In the genomic region with DNA sequence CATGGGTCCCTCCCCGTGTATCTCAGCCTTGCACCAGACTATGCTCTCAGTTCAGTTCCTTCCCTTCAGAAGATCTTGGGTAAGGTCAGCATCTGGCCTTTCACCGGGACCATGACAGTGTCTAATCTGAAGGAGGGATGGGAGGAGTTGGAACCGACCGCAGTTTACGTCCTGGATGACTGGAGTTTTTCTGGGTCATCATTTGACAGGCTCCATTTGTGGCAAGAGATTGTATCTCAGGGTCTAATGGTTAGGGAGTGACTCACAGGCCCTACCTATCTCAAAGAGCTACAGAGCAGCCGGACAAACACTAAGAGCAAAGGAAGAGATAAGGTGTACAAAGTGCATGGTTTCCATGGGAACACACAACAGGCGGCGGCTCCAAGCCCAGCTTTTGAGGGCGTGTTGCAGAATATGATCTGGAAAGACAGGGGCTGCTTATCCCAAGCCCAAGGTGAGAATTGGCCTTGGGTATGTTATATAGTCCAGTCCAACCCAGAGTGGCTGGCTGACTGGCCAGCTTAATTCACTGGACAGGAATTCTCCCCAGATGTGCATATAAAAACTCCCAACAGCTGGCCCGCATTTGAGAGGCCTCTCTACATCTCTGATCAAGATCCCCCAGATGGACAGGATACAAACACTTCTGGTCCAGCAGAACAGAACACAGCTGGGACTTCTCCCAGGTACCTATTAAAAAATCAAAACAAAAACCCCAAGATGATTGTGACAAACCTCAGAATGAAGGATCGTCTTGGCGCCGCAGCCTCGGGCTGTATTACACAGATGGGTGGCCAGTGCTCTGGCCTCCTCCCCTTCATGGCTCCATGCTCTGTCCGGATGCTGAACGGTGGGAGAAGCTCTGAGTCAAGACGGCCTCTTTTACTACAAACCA, we compare ENCODE assay signal across 9 mouse cellular contexts. TPM values are rescaled to one million over a fixed set of nuclear protein-coding genes. Genes with fewer than 3 reads are reported as not detected.
DNase-seq lines count a peak whose midpoint lies in the region; ATAC-seq and TF ChIP-seq lines count a peak whose summit lies in the region.
"Had no signal": no experiment of that assay in that cellular context is flagged by ENCODE, and none has a peak within 500 bp of the region (broad histone marks: within the 10 kb centered on the region; RNA-seq: fewer than 3 reads in every experiment).

No protein-coding gene starts in this region.

- peak; percentile 44 for DNase-seq in gastrocnemius, postnatal 14 days
- DNase-seq in gastrocnemius, postnatal 25 days = no peak
- DNase-seq in MEL (ENCODE audit: low read depth, low spot score) = peak; percentile 86
- peak; percentile 51 for DNase-seq in heart, postnatal 0 days (ENCODE audit: low spot score)
- no peak for DNase-seq in right cerebral cortex, postnatal 4 days
- DNase-seq in adrenal gland, postnatal 36 days = no peak

- TF ChIP-seq EP300 in MEL (IDR thresholded peaks at IDR 0.05; ENCODE audit: low read depth in 1 of 2, low read length in 2 of 2) = peak; percentile 78 to 81
- no peak for TF ChIP-seq EP300 in heart, postnatal 0 days (IDR thresholded peaks at IDR 0.05; ENCODE audit: low read depth)

- H3K27ac ChIP-seq in MEL (ENCODE audit: control insufficient read depth, low read depth, low read length) = peak overlapping the region; percentile 78
- H3K27ac ChIP-seq in heart, postnatal 0 days (ENCODE audit: low read depth) = no peak overlapping the region
- H3K27ac ChIP-seq in lung, embryonic 15.5 days = peak overlapping the region; percentile 45; the same call in 1 of the 2 replicates

- no peaks in the 10 kb centered on the region for H3K27me3 ChIP-seq in MEL (ENCODE audit: control insufficient read depth in 1 of 2, insufficient read depth in 2 of 2, low read length in 2 of 2)
- H3K27me3 ChIP-seq in heart, postnatal 0 days (ENCODE audit: control insufficient read depth, insufficient read depth, low read length) = no peaks in the 10 kb centered on the region
- no peaks in the 10 kb centered on the region for H3K27me3 ChIP-seq in lung, embryonic 15.5 days

- TF ChIP-seq CTCF in MEL (IDR thresholded peaks at IDR 0.05 in 2 of 3, conservative IDR thresholded peaks at IDR 0.05 in 1 of 3; ENCODE audit: control insufficient read depth in 1 of 3, insufficient read depth in 1 of 3, low read depth in 2 of 3, low read length in 3 of 3, poor library complexity in 1 of 3, severe bottlenecking in 1 of 3) = no peak
- TF ChIP-seq CTCF in heart, postnatal 0 days (IDR thresholded peaks at IDR 0.05; ENCODE audit: low read depth) = no peak

- intact Hi-C loops in gastrocnemius, postnatal 14 days (cut with DNase I; ENCODE audit: low total_unique reads) = loop anchor here (10.0 kb wide), 1 partner anchor 95 kb away; no protein-coding TSS in a partner anchor

- no peaks in the 10 kb centered on the region for H3K79me2 ChIP-seq in MEL (ENCODE audit: control insufficient read depth, insufficient read depth, low read length, poor library complexity)

- 45% methylated on average over 17 of the region's 17 CpGs for WGBS in heart, postnatal 0 days
- WGBS in lung, embryonic 15.5 days = 26% methylated on average over 17 of the region's 17 CpGs

- TF ChIP-seq POLR2A in MEL (IDR thresholded peaks at IDR 0.05; ENCODE audit: control insufficient read depth in 1 of 2, insufficient read depth in 1 of 2, low read depth in 1 of 2, low read length in 2 of 2, poor library complexity in 1 of 2) = no peak

- no peak overlapping the region for H3K9ac ChIP-seq in MEL (ENCODE audit: control insufficient read depth, low read depth, low read length, poor library complexity, severe bottlenecking)
- H3K9ac ChIP-seq in heart, postnatal 0 days (replicated peaks; ENCODE audit: low read depth, low read length) = no peak overlapping the region
- no peak overlapping the region for H3K9ac ChIP-seq in lung, embryonic 15.5 days

- peaks cover 0 to 20% of the 10 kb centered on the region in 2 experiments; a peak in 2 of 4 replicates for H3K4me1 ChIP-seq in MEL (ENCODE audit: control insufficient read depth in 1 of 2, insufficient read depth in 2 of 2, low read length in 2 of 2)
- no peaks in the 10 kb centered on the region; the same call in 1 of the 2 replicates for H3K4me1 ChIP-seq in heart, postnatal 0 days (ENCODE audit: control insufficient read depth, insufficient read depth)
- H3K4me1 ChIP-seq in lung, embryonic 15.5 days = peaks cover 35% of the 10 kb centered on the region

- no peak overlapping the region for H3K4me2 ChIP-seq in heart, postnatal 0 days (ENCODE audit: low read depth, low read length)
- H3K4me2 ChIP-seq in lung, embryonic 15.5 days = no peak overlapping the region

- H3K4me3 ChIP-seq in MEL (ENCODE audit: control insufficient read depth in 1 of 2, insufficient read depth in 1 of 2, low read depth in 2 of 2, low read length in 2 of 2) = no peak overlapping the region
- no peak overlapping the region for H3K4me3 ChIP-seq in heart, postnatal 0 days (ENCODE audit: low read depth, low read length)
- no peak overlapping the region for H3K4me3 ChIP-seq in lung, embryonic 15.5 days
- H3K4me3 ChIP-seq: erythroblast, embryonic 14.5 days had no signal

- no peaks in the 10 kb centered on the region for H3K9me3 ChIP-seq in MEL (replicated peaks; ENCODE audit: insufficient read depth, low read length)
- H3K9me3 ChIP-seq in heart, postnatal 0 days (replicated peaks; ENCODE audit: control insufficient read depth, low read length) = no peaks in the 10 kb centered on the region; the same call in 1 of the 2 replicates
- H3K9me3 ChIP-seq in lung, embryonic 15.5 days = no peaks in the 10 kb centered on the region

- TF ChIP-seq RAD21 in MEL (IDR thresholded peaks at IDR 0.05; ENCODE audit: low read depth, low read length) = no peak

- peaks cover 0 to 12% of the 10 kb centered on the region in 2 experiments; a peak in 2 of 4 replicates for H3K36me3 ChIP-seq in MEL (ENCODE audit: control insufficient read depth in 1 of 2, insufficient read depth in 2 of 2, low read length in 2 of 2)
- no peaks in the 10 kb centered on the region for H3K36me3 ChIP-seq in heart, postnatal 0 days (replicated peaks; ENCODE audit: control insufficient read depth, insufficient read depth, low read length)
- no peaks in the 10 kb centered on the region for H3K36me3 ChIP-seq in lung, embryonic 15.5 days

- peak; percentile 25; the same call in 1 of the 2 replicates for ATAC-seq in heart, postnatal 0 days (ENCODE audit: insufficient read depth, low read depth)
- ATAC-seq in lung, embryonic 15.5 days (ENCODE audit: borderline replicate concordance, extremely low read depth, low FRiP score, low TSS enrichment) = peak; percentile 16; the same call in 1 of the 2 replicates
- no peak for ATAC-seq in activated CD4-positive, CD25-positive, alpha-beta regulatory T cell, adult 4 months

TF ChIP-seq in MEL, 35 proteins besides CTCF, POLR2A, EP300 and RAD21 (continues in another document):
- no peak for TF ChIP-seq POLR2AphosphoS5 (IDR thresholded peaks at IDR 0.05; ENCODE audit: borderline replicate concordance, low read depth, low read length)
- no peak for TF ChIP-seq SMC3 (IDR thresholded peaks at IDR 0.05; ENCODE audit: low read depth, low read length)
- no peak for TF ChIP-seq E2F4 (IDR thresholded peaks at IDR 0.05; ENCODE audit: borderline replicate concordance, low read depth, low read length)
- TF ChIP-seq CHD2 (IDR thresholded peaks at IDR 0.05; ENCODE audit: low read length) = no peak
- no peak for TF ChIP-seq NRF1 (IDR thresholded peaks at IDR 0.05; ENCODE audit: insufficient read depth, low read depth, low read length, poor library complexity, severe bottlenecking)
- peak; percentile 61 for TF ChIP-seq ETS1 (IDR thresholded peaks at IDR 0.05; ENCODE audit: low read depth, low read length)
- no peak for TF ChIP-seq POLR2AphosphoS2 (IDR thresholded peaks at IDR 0.05; ENCODE audit: low read length)
- no peak for TF ChIP-seq MAZ (IDR thresholded peaks at IDR 0.05; ENCODE audit: low read depth, low read length)
- no peak for TF ChIP-seq GABPA (IDR thresholded peaks at IDR 0.05; ENCODE audit: low read depth, low read length)
- TF ChIP-seq USF2 (IDR thresholded peaks at IDR 0.05; ENCODE audit: borderline replicate concordance in 1 of 2, insufficient read depth in 1 of 2, low read depth in 1 of 2, low read length in 2 of 2) = no peak
- no peak for TF ChIP-seq NELFE (IDR thresholded peaks at IDR 0.05; ENCODE audit: low read depth, low read length)
- no peak for TF ChIP-seq JUND (IDR thresholded peaks at IDR 0.05; ENCODE audit: low read depth, low read length)
- TF ChIP-seq MEF2A (IDR thresholded peaks at IDR 0.05; ENCODE audit: extremely low read depth, insufficient replicate concordance, low read depth, low read length, poor library complexity, severe bottlenecking) = no peak
- no peak for TF ChIP-seq KAT2A (conservative IDR thresholded peaks at IDR 0.05; ENCODE audit: low read depth, low read length)
- peak; percentile 91 for TF ChIP-seq GATA1 (IDR thresholded peaks at IDR 0.05; ENCODE audit: low read depth, low read length)

RNA-seq across cellular contexts. Expression of gene Capzb, which starts 12.7 kb away (rescaled TPM):
- 100 to 1,000 TPM; 590 to 617 TPM for total RNA-seq in gastrocnemius, postnatal 14 days (2021)
- total RNA-seq in gastrocnemius, postnatal 25 days (2021) = 100 to 1,000 TPM; 472 to 500 TPM
- 91.2 and 103 TPM in 2 replicates for total RNA-seq in MEL (2012; rRNA removed)
- 100 to 1,000 TPM in 1 of 2 experiments, not detected in 1; 354 TPM for polyA plus RNA-seq in MEL (2012; ENCODE audit: insufficient read depth in 1 of 2, insufficient read length in 2 of 2, low read depth in 1 of 2, low replicate concordance in 2 of 2, missing spikeins in 1 of 2)
- 131 and 177 TPM in 2 replicates for total RNA-seq in heart, postnatal 0 days (2014; rRNA removed; ENCODE audit: low replicate concordance)
- polyA plus RNA-seq in heart, postnatal 0 days (2015; fragmentation: Nextera tagmentation; extraction: Ambion mirVana) = 355 and 363 TPM in 2 replicates
- 454 and 467 TPM in 2 replicates for polyA plus RNA-seq in lung, embryonic 15.5 days (2015; fragmentation: Nextera tagmentation; extraction: Ambion mirVana)
- 100 to 1,000 TPM; 633 to 647 TPM for polyA plus RNA-seq in activated CD4-positive, CD25-positive, alpha-beta regulatory T cell, adult 4 months (2017; shearing (Covaris generic))
- 100 to 1,000 TPM; 379 to 391 TPM for total RNA-seq in adrenal gland, postnatal 36 days (2021)

RNA-seq across cellular contexts. Expression of gene Minos1, which starts 49.1 kb away (rescaled TPM):
- total RNA-seq in gastrocnemius, postnatal 14 days (2021) = 100 to 1,000 TPM; 434 to 465 TPM
- total RNA-seq in gastrocnemius, postnatal 25 days (2021) = 100 to 1,000 TPM; 423 to 444 TPM
- 163 and 183 TPM in 2 replicates for total RNA-seq in MEL (2012; rRNA removed)
- 100 to 1,000 TPM in 1 of 2 experiments, not detected in 1; 401 TPM for polyA plus RNA-seq in MEL (2012; ENCODE audit: insufficient read depth in 1 of 2, insufficient read length in 2 of 2, low read depth in 1 of 2, low replicate concordance in 2 of 2, missing spikeins in 1 of 2)
- 29.2 and 33.2 TPM in 2 replicates for total RNA-seq in heart, postnatal 0 days (2014; rRNA removed; ENCODE audit: low replicate concordance)
- 1,270 and 1,334 TPM in 2 replicates for polyA plus RNA-seq in heart, postnatal 0 days (2015; fragmentation: Nextera tagmentation; extraction: Ambion mirVana)
- polyA plus RNA-seq in lung, embryonic 15.5 days (2015; fragmentation: Nextera tagmentation; extraction: Ambion mirVana) = 517 and 528 TPM in 2 replicates
- 100 to 1,000 TPM; 358 to 400 TPM for polyA plus RNA-seq in activated CD4-positive, CD25-positive, alpha-beta regulatory T cell, adult 4 months (2017; shearing (Covaris generic))
- total RNA-seq in adrenal gland, postnatal 36 days (2021) = 100 to 1,000 TPM; 407 to 417 TPM

Comparison
In these comparisons a context has a peak if more than half of its experiments do, and no peak if none do; other contexts are left out.
1. DNase-seq: peak in gastrocnemius, postnatal 14 days (single experiment), MEL (single experiment) and heart, postnatal 0 days (single experiment); none in gastrocnemius, postnatal 25 days (single experiment), right cerebral cortex, postnatal 4 days (single experiment) and adrenal gland, postnatal 36 days (0 of 2).